Comparison of ENCODE assay signal across 13 mouse cellular contexts in the genomic region with DNA sequence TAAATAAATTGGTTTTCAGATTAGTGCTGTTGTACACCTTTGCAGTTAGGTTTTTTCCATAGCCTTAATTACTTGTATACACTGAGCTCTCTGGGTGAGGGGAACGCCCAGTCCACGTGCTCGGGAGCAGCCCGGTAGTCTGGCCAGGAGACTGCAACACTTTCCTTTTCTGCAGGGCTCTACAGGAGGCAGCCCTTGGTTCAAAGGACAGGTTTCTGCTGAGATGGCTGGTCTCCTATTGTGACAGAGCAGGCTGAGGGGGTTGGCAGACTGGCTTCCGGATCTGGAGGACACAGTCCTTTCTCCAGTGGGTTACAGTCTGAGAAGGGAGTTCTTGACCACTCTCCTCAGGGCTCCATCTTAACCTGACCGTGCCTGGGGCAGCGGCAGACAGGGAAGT.
DNase-seq lines count a peak whose midpoint lies in the region; ATAC-seq lines count a peak whose summit lies in the region.
"Had no signal": no experiment of that assay in that cellular context is flagged by ENCODE, and none has a peak within 500 bp of the region (broad histone marks: within the 10 kb centered on the region; RNA-seq: fewer than 3 reads in every experiment).

No protein-coding gene starts in this region.

- 17% methylated on average over 7 of the region's 7 CpGs for WGBS in forebrain, embryonic 10.5 days
- 17% methylated on average over 7 of the region's 7 CpGs for WGBS in forebrain, embryonic 15.5 days
- 27% methylated on average over 7 of the region's 7 CpGs for WGBS in midbrain, embryonic 11.5 days
- WGBS in midbrain, embryonic 16.5 days, result 27% methylated on average over 7 of the region's 7 CpGs
- 12% methylated on average over 7 of the region's 7 CpGs for WGBS in lung, embryonic 15.5 days

- no peaks in the 10 kb centered on the region for H3K36me3 ChIP-seq in forebrain, embryonic 10.5 days (replicated peaks)
- H3K36me3 ChIP-seq in forebrain, embryonic 15.5 days, result no peaks in the 10 kb centered on the region
- no peaks in the 10 kb centered on the region for H3K36me3 ChIP-seq in midbrain, embryonic 11.5 days (ENCODE audit: control insufficient read depth, insufficient read depth, low read length)
- no peaks in the 10 kb centered on the region for H3K36me3 ChIP-seq in midbrain, embryonic 16.5 days (ENCODE audit: control insufficient read depth, insufficient read depth, low read length)
- no peaks in the 10 kb centered on the region for H3K36me3 ChIP-seq in lung, embryonic 15.5 days
- H3K36me3 ChIP-seq: hindbrain, embryonic 15.5 days had no signal

- H3K27ac ChIP-seq in forebrain, embryonic 10.5 days, result peak overlapping the region; percentile 41; the same call in 1 of the 2 replicates
- H3K27ac ChIP-seq in forebrain, embryonic 15.5 days (replicated peaks), result no peak overlapping the region
- H3K27ac ChIP-seq in midbrain, embryonic 11.5 days (ENCODE audit: low read depth, low read length), result no peak overlapping the region
- no peak overlapping the region for H3K27ac ChIP-seq in midbrain, embryonic 16.5 days (ENCODE audit: low read length)
- peak overlapping the region; percentile 62 for H3K27ac ChIP-seq in lung, embryonic 15.5 days
- H3K27ac ChIP-seq: hindbrain, embryonic 15.5 days had no signal

- no peak for DNase-seq in forebrain, embryonic 10.5 days (ENCODE audit: extremely low spot score, low spot score)
- DNase-seq in midbrain, embryonic 11.5 days (ENCODE audit: low spot score, missing footprints), result peak; percentile 73
- DNase-seq in yolk sac, embryonic 10.5 days (ENCODE audit: low spot score), result peak; percentile 86
- no peak for DNase-seq in left cerebral cortex, postnatal 36 days (ENCODE audit: low spot score in 2 of 2)
- DNase-seq in frontal cortex, postnatal 10 days (ENCODE audit: low spot score in 2 of 2), result no peak
- DNase-seq: adrenal gland, postnatal 25 days; cerebellum, adult 9-10 months; left cerebral cortex, postnatal 4 days; midbrain, embryonic 14.5 days had no signal

- intact Hi-C loops in left cerebral cortex, postnatal 36 days (cut with DNase I), result no loop called here

- H3K4me2 ChIP-seq in forebrain, embryonic 15.5 days (replicated peaks), result no peak overlapping the region
- no peak overlapping the region for H3K4me2 ChIP-seq in midbrain, embryonic 11.5 days
- no peak overlapping the region for H3K4me2 ChIP-seq in midbrain, embryonic 16.5 days (ENCODE audit: low read length)
- no peak overlapping the region for H3K4me2 ChIP-seq in lung, embryonic 15.5 days
- H3K4me2 ChIP-seq: hindbrain, embryonic 15.5 days had no signal

- H3K27me3 ChIP-seq in forebrain, embryonic 10.5 days (ENCODE audit: poor library complexity, severe bottlenecking), result peaks cover 42% of the 10 kb centered on the region
- no peaks in the 10 kb centered on the region for H3K27me3 ChIP-seq in forebrain, embryonic 15.5 days
- 0 out of 2 replicates have a peak, but pooled peaks cover 2% of the 10 kb centered on the region for H3K27me3 ChIP-seq in midbrain, embryonic 11.5 days (ENCODE audit: control insufficient read depth, insufficient read depth, low read length)
- peaks cover 3% of the 10 kb centered on the region; the same call in 1 of the 2 replicates for H3K27me3 ChIP-seq in midbrain, embryonic 16.5 days (ENCODE audit: control insufficient read depth, insufficient read depth, low read depth, low read length)
- H3K27me3 ChIP-seq in lung, embryonic 15.5 days, result no peaks in the 10 kb centered on the region
- H3K27me3 ChIP-seq: hindbrain, embryonic 15.5 days had no signal

- H3K9ac ChIP-seq in forebrain, embryonic 15.5 days (replicated peaks), result no peak overlapping the region
- no peak overlapping the region for H3K9ac ChIP-seq in midbrain, embryonic 11.5 days (ENCODE audit: low read length)
- H3K9ac ChIP-seq in midbrain, embryonic 16.5 days (ENCODE audit: low read depth, low read length), result no peak overlapping the region
- H3K9ac ChIP-seq in lung, embryonic 15.5 days, result no peak overlapping the region
- H3K9ac ChIP-seq: hindbrain, embryonic 15.5 days had no signal

- ATAC-seq in forebrain, embryonic 15.5 days (replicated peaks), result no peak
- ATAC-seq in midbrain, embryonic 11.5 days (ENCODE audit: low FRiP score), result no peak
- no peak for ATAC-seq in midbrain, embryonic 16.5 days
- ATAC-seq in lung, embryonic 15.5 days (ENCODE audit: borderline replicate concordance, extremely low read depth, low FRiP score, low TSS enrichment), result peak; percentile 34; the same call in 1 of the 2 replicates

- H3K4me1 ChIP-seq in forebrain, embryonic 10.5 days, result peaks cover 39% of the 10 kb centered on the region
- peaks cover 13% of the 10 kb centered on the region for H3K4me1 ChIP-seq in forebrain, embryonic 15.5 days
- H3K4me1 ChIP-seq in midbrain, embryonic 11.5 days (ENCODE audit: control insufficient read depth, insufficient read depth, low read length), result peaks cover 4% of the 10 kb centered on the region; the same call in 1 of the 2 replicates
- H3K4me1 ChIP-seq in midbrain, embryonic 16.5 days (ENCODE audit: control insufficient read depth, insufficient read depth, low read length), result peaks cover 7% of the 10 kb centered on the region; the same call in 1 of the 2 replicates
- H3K4me1 ChIP-seq in lung, embryonic 15.5 days, result peaks cover 40% of the 10 kb centered on the region

- H3K9me3 ChIP-seq in forebrain, embryonic 10.5 days, result no peaks in the 10 kb centered on the region
- H3K9me3 ChIP-seq in forebrain, embryonic 15.5 days, result no peaks in the 10 kb centered on the region
- no peaks in the 10 kb centered on the region for H3K9me3 ChIP-seq in midbrain, embryonic 11.5 days (ENCODE audit: control insufficient read depth, low read length)
- H3K9me3 ChIP-seq in midbrain, embryonic 16.5 days (replicated peaks; ENCODE audit: control insufficient read depth, low read length, poor library complexity, severe bottlenecking), result no peaks in the 10 kb centered on the region
- H3K9me3 ChIP-seq in lung, embryonic 15.5 days, result no peaks in the 10 kb centered on the region
- H3K9me3 ChIP-seq: hindbrain, embryonic 15.5 days had no signal

- H3K4me3 ChIP-seq in forebrain, embryonic 10.5 days, result no peak overlapping the region
- no peak overlapping the region for H3K4me3 ChIP-seq in forebrain, embryonic 15.5 days
- no peak overlapping the region for H3K4me3 ChIP-seq in midbrain, embryonic 11.5 days (ENCODE audit: low read depth, low read length)
- no peak overlapping the region for H3K4me3 ChIP-seq in midbrain, embryonic 16.5 days (ENCODE audit: low read depth, low read length)
- H3K4me3 ChIP-seq in lung, embryonic 15.5 days, result no peak overlapping the region
- H3K4me3 ChIP-seq: hindbrain, embryonic 15.5 days had no signal

Comparison
In these comparisons a context has a peak if more than half of its experiments do, and no peak if none do; other contexts are left out.
1. H3K27ac ChIP-seq: peak in forebrain, embryonic 10.5 days (single experiment) and lung, embryonic 15.5 days (single experiment); none in forebrain, embryonic 15.5 days (single experiment), midbrain, embryonic 11.5 days (single experiment) and midbrain, embryonic 16.5 days (single experiment).
2. DNase-seq: peak in midbrain, embryonic 11.5 days (single experiment) and yolk sac, embryonic 10.5 days (single experiment); none in forebrain, embryonic 10.5 days (single experiment), left cerebral cortex, postnatal 36 days (0 of 2) and frontal cortex, postnatal 10 days (0 of 2).